Mouse (Mus musculus): ENCODE results near the gene Zfp788. TPM values are rescaled to one million over a fixed set of nuclear protein-coding genes. Genes with fewer than 3 reads are reported as not detected.
A peak's percentile ranks its signal among the peaks of the same experiment; 100 is the strongest.
"Not testable (repeated sequence)": the region's sequence is repeated elsewhere in the genome, so short reads cannot be mapped to it uniquely, and the experiment has no call there.

Zfp788 gene
- not detected in 2 replicates for polyA plus RNA-seq (2012)

DNA sequence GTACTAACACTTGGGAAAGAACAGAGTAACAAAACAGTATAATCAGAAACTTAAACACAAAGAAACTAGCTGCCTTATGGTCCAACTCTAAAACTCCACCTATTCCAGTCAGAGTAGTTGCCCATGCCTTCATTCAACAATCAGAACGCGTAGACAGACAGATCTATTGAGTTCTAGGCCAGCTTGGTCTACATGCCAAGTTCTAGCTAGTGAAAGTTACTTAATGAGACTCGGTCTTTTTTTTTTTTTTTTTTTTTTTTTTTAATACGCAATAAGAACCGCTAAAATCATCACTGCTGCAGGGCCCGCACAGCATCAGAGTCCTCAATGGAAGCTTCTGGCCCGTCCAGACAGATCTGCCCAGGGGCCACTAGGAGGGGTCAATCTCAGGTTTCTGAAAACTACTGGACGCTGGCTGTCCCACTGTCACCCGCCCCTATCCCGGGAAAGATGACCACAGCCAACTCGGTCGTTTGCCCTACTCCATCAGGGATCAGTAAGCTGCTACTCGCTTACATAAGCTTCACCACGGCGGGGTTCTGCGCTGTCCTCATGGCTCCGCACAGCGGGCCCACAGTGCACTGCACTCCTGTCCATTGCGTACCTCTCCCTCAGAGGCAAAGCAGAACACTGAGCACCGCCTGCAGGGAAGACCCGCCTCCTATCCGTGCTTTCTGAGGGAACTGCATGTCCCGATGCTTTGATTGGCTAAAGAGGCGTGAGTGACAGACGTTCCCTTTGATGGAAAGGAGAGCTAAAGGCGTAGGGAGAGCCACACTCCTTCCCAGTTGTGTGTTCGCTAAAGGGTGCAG lies at the start of gene Zfp788:
TSS of gene Zfp788 (plus strand) at position 795 of the 812 bp plus-strand sequence.
- Histone ChIP-seq H3K27me3 (ENCODE audit: control insufficient read depth) (no peaks in the 10 kb centered on the region), H3K9me3 (ENCODE audit: control insufficient read depth, low read length) (no peaks in the 10 kb centered on the region), H3K36me3 (ENCODE audit: control insufficient read depth) (peaks cover 18% of the 10 kb centered on the region), H3K4me1 (ENCODE audit: control insufficient read depth) (peaks cover 25% of the 10 kb centered on the region), H3K4me3 (replicated peaks) (peak within 1 kb of the TSS; percentile 67)
- TF ChIP-seq TAL1 (IDR thresholded peaks at IDR 0.05; ENCODE audit: low read length) (no peak), GATA1 (IDR thresholded peaks at IDR 0.05; ENCODE audit: low read length) (no peak)

GRCm38 (mm10) chr7:41587831-41588230 lies 45.2 kb upstream of the Zfp788 start:
- H3K27me3 ChIP-seq (ENCODE audit: control insufficient read depth); H3K36me3 ChIP-seq (ENCODE audit: control insufficient read depth); H3K9me3 ChIP-seq (ENCODE audit: control insufficient read depth, low read length); H3K4me1 ChIP-seq (ENCODE audit: control insufficient read depth); H3K4me3 ChIP-seq (replicated peaks): not testable (repeated sequence)

GRCm38 (mm10) chr7:41598615-41599014 lies 34.4 kb upstream of the Zfp788 start:
- peaks cover 21% of the 10 kb centered on the region for H3K4me1 ChIP-seq (ENCODE audit: control insufficient read depth)
- H3K4me3 ChIP-seq (replicated peaks), result peak overlapping the region; percentile 69
- no peaks in the 10 kb centered on the region for H3K9me3 ChIP-seq (ENCODE audit: control insufficient read depth, low read length)
- no peaks in the 10 kb centered on the region for H3K27me3 ChIP-seq (ENCODE audit: control insufficient read depth)
- H3K36me3 ChIP-seq (ENCODE audit: control insufficient read depth), result peaks cover 5% of the 10 kb centered on the region
- no peak for TF ChIP-seq TAL1 (IDR thresholded peaks at IDR 0.05; ENCODE audit: low read length)
- TF ChIP-seq GATA1 (IDR thresholded peaks at IDR 0.05; ENCODE audit: low read length), result no peak

DNA sequence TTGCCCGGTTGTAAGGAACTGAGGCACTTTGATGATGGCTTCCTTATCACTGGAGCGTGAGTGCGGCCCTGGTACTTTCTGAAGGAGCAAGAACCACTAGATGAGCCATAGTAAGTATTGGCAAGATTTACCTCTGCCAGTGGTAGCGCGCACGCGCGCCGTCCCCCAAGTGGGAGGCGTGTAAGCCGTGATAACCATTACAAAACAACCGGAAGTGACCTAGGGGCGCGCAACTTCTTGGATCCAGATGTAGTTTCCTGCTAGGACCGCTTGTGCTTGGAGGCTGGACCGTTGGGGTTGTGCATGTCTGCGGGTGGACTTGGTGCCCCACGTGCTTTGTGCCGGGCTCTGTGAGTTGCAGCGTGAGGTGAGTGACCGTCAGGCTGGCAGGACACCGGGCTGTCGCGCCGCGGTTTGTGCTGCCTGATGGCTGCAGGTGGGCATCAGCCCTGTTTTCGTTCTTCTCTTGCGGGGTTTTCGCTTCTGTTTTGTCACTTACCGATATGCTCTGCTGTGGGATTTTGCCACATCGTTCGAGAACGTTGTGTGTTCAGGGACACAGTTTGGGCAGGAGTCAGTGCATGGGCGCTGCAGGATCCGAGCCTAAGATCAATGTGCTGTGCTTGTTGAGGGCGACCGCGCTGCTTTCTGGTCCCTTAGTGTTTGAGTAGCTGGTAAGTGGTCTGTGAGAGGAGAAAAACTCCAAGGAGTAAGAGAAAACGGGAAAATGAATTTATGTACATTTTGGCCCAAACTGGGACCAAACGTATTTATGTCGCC lies 33.8 kb upstream of the Zfp788 start, which contains the start of gene 2610021A01Rik:
TSS of gene 2610021A01Rik (plus strand) at position 197 of the 780 bp plus-strand sequence.
- peaks cover 7% of the 10 kb centered on the region for H3K36me3 ChIP-seq (ENCODE audit: control insufficient read depth)
- peak within 1 kb of the TSS; percentile 69 for H3K4me3 ChIP-seq (replicated peaks)
- H3K9me3 ChIP-seq (ENCODE audit: control insufficient read depth, low read length), result no peaks in the 10 kb centered on the region
- H3K27me3 ChIP-seq (ENCODE audit: control insufficient read depth), result no peaks in the 10 kb centered on the region
- H3K4me1 ChIP-seq (ENCODE audit: control insufficient read depth), result peaks cover 21% of the 10 kb centered on the region
- TF ChIP-seq TAL1 (IDR thresholded peaks at IDR 0.05; ENCODE audit: low read length) (no peak), GATA1 (IDR thresholded peaks at IDR 0.05; ENCODE audit: low read length) (no peak)

DNA sequence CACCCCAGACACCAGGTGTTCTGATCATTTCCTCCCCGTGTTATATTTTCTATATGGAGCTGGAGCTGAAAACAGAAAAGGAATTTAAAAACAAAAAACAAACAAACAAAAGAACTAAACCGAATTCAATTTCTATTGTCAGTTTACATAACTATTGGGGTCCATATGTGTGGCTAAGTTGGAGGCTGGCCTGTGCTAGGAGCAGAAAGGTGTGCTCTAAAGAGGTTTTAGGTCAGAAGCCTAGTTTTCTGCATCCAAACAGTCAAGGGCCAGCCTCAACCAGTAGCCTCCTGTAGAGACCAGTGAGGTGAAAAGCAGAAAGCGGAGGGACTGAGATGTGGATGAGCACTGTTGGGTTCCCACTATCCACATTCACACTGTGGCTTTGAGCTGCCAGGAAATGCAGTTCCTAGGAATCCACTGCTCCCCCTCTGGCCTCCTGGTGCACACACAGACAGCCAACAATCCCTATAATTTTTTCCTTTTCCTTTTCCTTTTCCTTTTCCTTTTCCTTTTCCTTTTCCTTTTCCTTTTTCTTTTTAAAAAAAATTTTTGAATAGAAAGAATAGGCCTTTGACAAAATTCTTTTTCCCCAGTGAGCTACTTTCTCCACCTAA lies 33.0 kb upstream of the Zfp788 start:
- Histone ChIP-seq H3K27me3 (ENCODE audit: control insufficient read depth) (no peaks in the 10 kb centered on the region), H3K4me1 (ENCODE audit: control insufficient read depth) (peaks cover 21% of the 10 kb centered on the region), H3K9me3 (ENCODE audit: control insufficient read depth, low read length) (no peaks in the 10 kb centered on the region), H3K36me3 (ENCODE audit: control insufficient read depth) (peaks cover 11% of the 10 kb centered on the region), H3K4me3 (replicated peaks) (peak overlapping the region; percentile 69)
- TF ChIP-seq GATA1 (IDR thresholded peaks at IDR 0.05; ENCODE audit: low read length) (no peak), TAL1 (IDR thresholded peaks at IDR 0.05; ENCODE audit: low read length) (no peak)

- no peaks in the 10 kb centered on the region for H3K27me3 ChIP-seq (ENCODE audit: control insufficient read depth)
- H3K9me3 ChIP-seq (ENCODE audit: control insufficient read depth, low read length), result no peaks in the 10 kb centered on the region
- TF ChIP-seq TAL1 (IDR thresholded peaks at IDR 0.05; ENCODE audit: low read length) (no peak), GATA1 (IDR thresholded peaks at IDR 0.05; ENCODE audit: low read length) (no peak)
- H3K4me3 ChIP-seq (replicated peaks), result no peak overlapping the region
- H3K4me1 ChIP-seq (ENCODE audit: control insufficient read depth), result peaks cover 16% of the 10 kb centered on the region
- H3K36me3 ChIP-seq (ENCODE audit: control insufficient read depth), result peaks cover 39% of the 10 kb centered on the region
Measured at GRCm38 (mm10) chr7:41611654-41612053, 21.3 kb upstream of the Zfp788 start.

DNA sequence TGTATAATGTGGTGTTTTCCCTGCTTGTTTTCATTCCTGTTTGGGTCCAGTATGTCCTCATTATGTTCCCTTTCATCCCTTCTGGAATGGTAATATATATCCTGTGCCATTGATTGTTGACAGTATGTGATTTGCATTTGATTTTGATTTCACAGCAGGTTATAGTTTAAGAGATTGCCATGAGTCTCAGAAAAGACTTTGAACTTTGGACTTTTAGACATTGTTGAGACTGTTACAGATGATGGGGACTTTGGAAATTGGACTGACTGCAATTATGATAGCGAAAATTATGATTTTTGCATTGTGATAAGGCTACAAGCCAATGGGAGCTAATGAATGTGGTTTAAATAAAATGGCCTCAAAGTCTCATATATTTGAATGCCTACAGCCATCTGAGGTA lies 16.8 kb upstream of the Zfp788 start:
- H3K36me3 ChIP-seq (ENCODE audit: control insufficient read depth), result peaks cover 46% of the 10 kb centered on the region

GRCm38 (mm10) chr7:41633221-41633984 lies 400 bp downstream of the Zfp788 start:
- no peaks in the 10 kb centered on the region for H3K9me3 ChIP-seq (ENCODE audit: control insufficient read depth, low read length)
- no peaks in the 10 kb centered on the region for H3K27me3 ChIP-seq (ENCODE audit: control insufficient read depth)
- peaks cover 25% of the 10 kb centered on the region for H3K4me1 ChIP-seq (ENCODE audit: control insufficient read depth)
- TF ChIP-seq GATA1 (IDR thresholded peaks at IDR 0.05; ENCODE audit: low read length), result no peak
- TF ChIP-seq TAL1 (IDR thresholded peaks at IDR 0.05; ENCODE audit: low read length), result no peak
- peak overlapping the region; percentile 67 for H3K4me3 ChIP-seq (replicated peaks)
- peaks cover 15% of the 10 kb centered on the region for H3K36me3 ChIP-seq (ENCODE audit: control insufficient read depth)

More for the DNA sequence above, 16.8 kb upstream of the Zfp788 start:
- not testable (repeated sequence) for H3K4me3 ChIP-seq (replicated peaks); H3K4me1 ChIP-seq (ENCODE audit: control insufficient read depth); H3K9me3 ChIP-seq (ENCODE audit: control insufficient read depth, low read length); H3K27me3 ChIP-seq (ENCODE audit: control insufficient read depth)

- not testable (repeated sequence) for H3K4me1 ChIP-seq (ENCODE audit: control insufficient read depth); H3K9me3 ChIP-seq (ENCODE audit: control insufficient read depth, low read length); H3K4me3 ChIP-seq (replicated peaks); H3K27me3 ChIP-seq (ENCODE audit: control insufficient read depth); H3K36me3 ChIP-seq (ENCODE audit: control insufficient read depth)
Measured at GRCm38 (mm10) chr7:41674326-41674725, 41.3 kb downstream of the Zfp788 start.

Other genes starting within 250 kb of the Zfp788 start
- gene AI987944, start 239.8 kb upstream of the Zfp788 start, polyA plus RNA-seq (2012), result not detected in 2 replicates
- not detected in 2 replicates for gene Vmn2r57, start 184.5 kb upstream of the Zfp788 start, polyA plus RNA-seq (2012)
- gene Gm20449, start 133.8 kb upstream of the Zfp788 start, polyA plus RNA-seq (2012), result not detected in 2 replicates
- not detected in 2 replicates for gene AW146154, start 133.3 kb upstream of the Zfp788 start, polyA plus RNA-seq (2012)
- gene Gm6871, start 59.5 kb upstream of the Zfp788 start, polyA plus RNA-seq (2012), result not detected in 2 replicates
- gene 2610021A01Rik, start 34.0 kb upstream of the Zfp788 start, polyA plus RNA-seq (2012), result not detected in 2 replicates
- gene Vmn2r58, start 239.5 kb downstream of the Zfp788 start, polyA plus RNA-seq (2012), result 0.02 TPM in 1 of 2 replicates, not detected in the other